Mouse (Mus musculus) inflammation-experienced regulatory T-cells, adult 6 months (primary cell): ENCODE results near the gene Btbd7. TPM values are rescaled to one million over a fixed set of nuclear protein-coding genes. Genes with fewer than 3 reads are reported as not detected.

Experiments used
- polyA plus RNA-seq, 3 experiments: library from polyadenylated mRNA; unstranded; fragments of 100-300 nt; shearing (Covaris generic); gene quantifications; one replicate each; pipeline ENCODE4 v1.2.1; 2017

The Btbd7 gene
- polyA plus RNA-seq, 3 experiments from 2014 or later = 7.4 to 13.8 (median 10.4) TPM

Other genes with a start within 250 kb of the Btbd7 start
- gene Itpk1, start 173.5 kb downstream of the Btbd7 start, polyA plus RNA-seq = 10 to 100 TPM; 13.4 to 31.0 (median 14.1) TPM
- 1 to 10 TPM; 4.7 to 6.9 (median 6.2) TPM for gene Moap1, start 134.8 kb downstream of the Btbd7 start, polyA plus RNA-seq
- gene Tmem251, start 134.7 kb downstream of the Btbd7 start, polyA plus RNA-seq = 10 to 100 TPM in 1 of 3 experiments, 1 to 10 TPM in 2; 7.7 to 10.5 (median 9.7) TPM
- not detected for gene Gm28051, start 120.7 kb downstream of the Btbd7 start, polyA plus RNA-seq
- 10 to 100 TPM; 25.6 to 36.4 (median 26.0) TPM for gene Gon7, start 120.7 kb downstream of the Btbd7 start, polyA plus RNA-seq
- gene Ubr7, start 120.5 kb downstream of the Btbd7 start, polyA plus RNA-seq = 10 to 100 TPM; 22.6 to 27.0 (median 23.5) TPM
- gene Gm20604, start 119.8 kb downstream of the Btbd7 start, polyA plus RNA-seq = 10 to 100 TPM in 1 of 3 experiments, 1 to 10 TPM in 2; 6.8 to 11.4 (median 8.3) TPM
- gene Cox8c, start 20.8 kb upstream of the Btbd7 start, polyA plus RNA-seq = not detected
- gene Unc79, start 70.4 kb upstream of the Btbd7 start, polyA plus RNA-seq = under 1 TPM; 0.19 to 0.38 (median 0.22) TPM